Mouse (Mus musculus) neural tube, embryonic 12.5 days (tissue): ENCODE measurements around the gene Ttll5. TPM values are rescaled to one million over a fixed set of nuclear protein-coding genes. Genes with fewer than 3 reads are reported as not detected.

ENCODE experiments used
- ATAC-seq: fragments of 200-750 bp; cut with Nextera tagmentation; 2 replicates; pipeline ENCODE4 v1.8.0; 2017; ENCODE audit warnings: low read depth, mild to moderate bottlenecking, moderate TSS enrichment, moderate library complexity; ENCODE audit not compliant: low FRiP score
- H3K27ac ChIP-seq: fragments of 300-500 bp; sonication (generic); 2 replicates; pipeline ENCODE4 v1.5.1; 2016
- H3K27me3 ChIP-seq: fragments of 300-500 bp; sonication (generic); replicated peaks from 2 replicates; pipeline ENCODE4 v1.6.1; 2016; ENCODE audit warnings: mild to moderate bottlenecking
- H3K36me3 ChIP-seq: fragments of 300-500 bp; sonication (generic); 2 replicates; pipeline ENCODE4 v1.6.1; 2016; ENCODE audit warnings: mild to moderate bottlenecking
- H3K4me1 ChIP-seq: fragments of 300-500 bp; sonication (generic); 2 replicates; pipeline ENCODE4 v1.6.1; 2016
- H3K4me2 ChIP-seq: fragments of 300-500 bp; sonication (generic); replicated peaks from 2 replicates; pipeline ENCODE4 v1.6.1; 2016; ENCODE audit warnings: mild to moderate bottlenecking
- H3K4me3 ChIP-seq: fragments of 300-500 bp; sonication (generic); 2 replicates; pipeline ENCODE4 v1.5.1; 2016
- H3K9ac ChIP-seq: fragments of 300-500 bp; sonication (generic); 2 replicates; pipeline ENCODE4 v1.6.1; 2016; ENCODE audit warnings: mild to moderate bottlenecking
- H3K9me3 ChIP-seq: fragments of 300-500 bp; sonication (generic); 2 replicates; pipeline ENCODE4 v1.6.1; 2016; ENCODE audit warnings: mild to moderate bottlenecking
- whole genome bisulfite sequencing: fragments of 180-500 bp; shearing (Covaris S2); methylation state at CpG from one replicate; pipeline ENCODE4 v1.1.7; 2016; 5-methylcytosine and 5-hydroxymethylcytosine counted together
- polyA plus RNA-seq: library from polyadenylated mRNA; unstranded; fragments of >200 nt; fragmentation: Nextera tagmentation; extraction: Ambion mirVana; gene quantifications from 2 replicates; pipeline ENCODE4 v1.2.1, GENCODE M21; 2016

Gene Ttll5
- polyA plus RNA-seq, 1 experiment from 2014 or later, result 12.7 TPM

- H3K27ac ChIP-seq, result no peak overlapping the region
- no peaks in the 10 kb centered on the region for H3K36me3 ChIP-seq
- no peak overlapping the region for H3K9ac ChIP-seq
- H3K9me3 ChIP-seq, result no peaks in the 10 kb centered on the region
- no peak overlapping the region for H3K4me3 ChIP-seq
- no peak overlapping the region for H3K4me2 ChIP-seq
- 76% methylated on average over 7 of the region's 7 CpGs for WGBS
- no peaks in the 10 kb centered on the region for H3K27me3 ChIP-seq
- ATAC-seq, result no peak
- H3K4me1 ChIP-seq, result peaks cover 13% of the 10 kb centered on the region
Observed at GRCm38 (mm10) chr12:86001120-86001655, 176.7 kb downstream of the Ttll5 start.

- 96% methylated on average over 3 of the region's 3 CpGs for WGBS
- Histone ChIP-seq H3K36me3 (no peaks in the 10 kb centered on the region), H3K27ac (no peak overlapping the region), H3K4me3 (no peak overlapping the region), H3K27me3 (no peaks in the 10 kb centered on the region), H3K9me3 (no peaks in the 10 kb centered on the region), H3K4me1 (peaks cover 17% of the 10 kb centered on the region), H3K9ac (no peak overlapping the region), H3K4me2 (no peak overlapping the region)
- no peak for ATAC-seq
Observed at GRCm38 (mm10) chr12:86004627-86005026, 180.2 kb downstream of the Ttll5 start.

- Histone ChIP-seq H3K9me3 (no peaks in the 10 kb centered on the region), H3K27ac (no peak overlapping the region), H3K4me3 (no peak overlapping the region), H3K4me1 (0 out of 2 replicates have a peak, but pooled peaks cover 4% of the 10 kb centered on the region), H3K9ac (no peak overlapping the region), H3K4me2 (no peak overlapping the region), H3K36me3 (no peaks in the 10 kb centered on the region), H3K27me3 (no peaks in the 10 kb centered on the region)
- WGBS, result 80% methylated on average over 3 of the region's 3 CpGs
- ATAC-seq, result no peak
Observed at GRCm38 (mm10) chr12:86007377-86007776, 182.9 kb downstream of the Ttll5 start.

- 0 out of 2 replicates have a peak, but pooled peaks cover 4% of the 10 kb centered on the region for H3K4me1 ChIP-seq
- H3K9me3 ChIP-seq, result no peaks in the 10 kb centered on the region
- H3K9ac ChIP-seq, result no peak overlapping the region
- no peak overlapping the region for H3K4me3 ChIP-seq
- H3K36me3 ChIP-seq, result no peaks in the 10 kb centered on the region
- whole genome bisulfite sequencing, result 92% methylated on average over 5 of the region's 5 CpGs
- H3K27me3 ChIP-seq, result no peaks in the 10 kb centered on the region
- H3K27ac ChIP-seq, result no peak overlapping the region
- H3K4me2 ChIP-seq, result no peak overlapping the region
- no peak for ATAC-seq
Observed at GRCm38 (mm10) chr12:86010656-86011055, 186.2 kb downstream of the Ttll5 start.

- H3K27me3 ChIP-seq, result no peaks in the 10 kb centered on the region
- no peaks in the 10 kb centered on the region for H3K36me3 ChIP-seq
- no peak for ATAC-seq
- H3K9me3 ChIP-seq, result no peaks in the 10 kb centered on the region
- no peak overlapping the region for H3K4me3 ChIP-seq
- WGBS, result 89% methylated on average over 2 of the region's 2 CpGs
- no peak overlapping the region for H3K4me2 ChIP-seq
- H3K4me1 ChIP-seq, result 0 out of 2 replicates have a peak, but pooled peaks cover 4% of the 10 kb centered on the region
- no peak overlapping the region for H3K9ac ChIP-seq
- H3K27ac ChIP-seq, result no peak overlapping the region
Observed at GRCm38 (mm10) chr12:86012195-86012594, 187.7 kb downstream of the Ttll5 start.

GRCm38 (mm10) chr12:86014174-86014573 lies 189.7 kb downstream of the Ttll5 start:
- Histone ChIP-seq H3K9ac (no peak overlapping the region), H3K27ac (no peak overlapping the region), H3K9me3 (no peaks in the 10 kb centered on the region), H3K4me2 (no peak overlapping the region), H3K4me3 (no peak overlapping the region), H3K4me1 (no peaks in the 10 kb centered on the region), H3K27me3 (no peaks in the 10 kb centered on the region), H3K36me3 (no peaks in the 10 kb centered on the region)
- no peak for ATAC-seq
- 90% methylated on average over 2 of the region's 2 CpGs for WGBS

- no peak overlapping the region for H3K9ac ChIP-seq
- no peaks in the 10 kb centered on the region for H3K36me3 ChIP-seq
- 86% methylated on average over 3 of the region's 3 CpGs for WGBS
- H3K4me2 ChIP-seq, result no peak overlapping the region
- H3K4me1 ChIP-seq, result no peaks in the 10 kb centered on the region
- H3K27me3 ChIP-seq, result no peaks in the 10 kb centered on the region
- ATAC-seq, result no peak
- H3K27ac ChIP-seq, result no peak overlapping the region
- no peaks in the 10 kb centered on the region for H3K9me3 ChIP-seq
- H3K4me3 ChIP-seq, result no peak overlapping the region
Observed at GRCm38 (mm10) chr12:86014621-86015020, 190.2 kb downstream of the Ttll5 start.

GRCm38 (mm10) chr12:86015114-86015513 lies 190.7 kb downstream of the Ttll5 start:
- Histone ChIP-seq H3K4me1 (no peaks in the 10 kb centered on the region), H3K27ac (no peak overlapping the region), H3K4me2 (no peak overlapping the region), H3K9ac (no peak overlapping the region), H3K36me3 (no peaks in the 10 kb centered on the region), H3K9me3 (no peaks in the 10 kb centered on the region), H3K4me3 (no peak overlapping the region), H3K27me3 (no peaks in the 10 kb centered on the region)
- 88% methylated on average over 2 of the region's 2 CpGs for WGBS
- ATAC-seq, result no peak

GRCm38 (mm10) chr12:86017360-86017759 lies 192.9 kb downstream of the Ttll5 start:
- no peak for ATAC-seq
- no peaks in the 10 kb centered on the region for H3K27me3 ChIP-seq
- H3K36me3 ChIP-seq, result no peaks in the 10 kb centered on the region
- no peaks in the 10 kb centered on the region for H3K4me1 ChIP-seq
- H3K9ac ChIP-seq, result no peak overlapping the region
- no peak overlapping the region for H3K4me2 ChIP-seq
- H3K27ac ChIP-seq, result no peak overlapping the region
- no peak overlapping the region for H3K4me3 ChIP-seq
- WGBS, result 79% methylated on average over 5 of the region's 5 CpGs
- no peaks in the 10 kb centered on the region for H3K9me3 ChIP-seq

- Histone ChIP-seq H3K9ac (no peak overlapping the region), H3K36me3 (no peaks in the 10 kb centered on the region), H3K27me3 (no peaks in the 10 kb centered on the region), H3K4me3 (no peak overlapping the region), H3K9me3 (no peaks in the 10 kb centered on the region), H3K4me1 (no peaks in the 10 kb centered on the region), H3K27ac (no peak overlapping the region), H3K4me2 (no peak overlapping the region)
- no peak for ATAC-seq
- 74% methylated on average over 6 of the region's 6 CpGs for WGBS
Observed at GRCm38 (mm10) chr12:86021583-86021982, 197.1 kb downstream of the Ttll5 start.

GRCm38 (mm10) chr12:86022282-86022984 lies 198.0 kb downstream of the Ttll5 start:
- Histone ChIP-seq H3K9ac (no peak overlapping the region), H3K4me1 (no peaks in the 10 kb centered on the region), H3K4me3 (no peak overlapping the region), H3K27me3 (no peaks in the 10 kb centered on the region), H3K4me2 (no peak overlapping the region), H3K27ac (no peak overlapping the region), H3K36me3 (no peaks in the 10 kb centered on the region), H3K9me3 (no peaks in the 10 kb centered on the region)
- ATAC-seq, result no peak
- WGBS, result 61% methylated on average over 9 of the region's 9 CpGs

GRCm38 (mm10) chr12:86023081-86023871 lies 198.8 kb downstream of the Ttll5 start:
- no peak for ATAC-seq
- Histone ChIP-seq H3K36me3 (no peaks in the 10 kb centered on the region), H3K4me1 (no peaks in the 10 kb centered on the region), H3K4me3 (no peak overlapping the region), H3K9me3 (no peaks in the 10 kb centered on the region), H3K27me3 (no peaks in the 10 kb centered on the region), H3K9ac (no peak overlapping the region), H3K27ac (no peak overlapping the region), H3K4me2 (no peak overlapping the region)
- WGBS, result 81% methylated on average over 4 of the region's 4 CpGs
